Mouse (Mus musculus) testis, adult 2 months (tissue): ENCODE measurements around the gene Mettl9.

Experiments used
- CTCF ChIP-seq: fragments of 200-500 bp; IDR thresholded peaks from 2 replicates; pipeline ENCODE4 v1.5.1; 2012; ENCODE audit warnings: low read depth, mild to moderate bottlenecking, inconsistent platforms, low read length, moderate library complexity; ENCODE audit not compliant: control insufficient read depth, insufficient read depth, insufficient replicate concordance
- POLR2A ChIP-seq: fragments of 200-500 bp; IDR thresholded peaks from 2 replicates; pipeline ENCODE4 v1.6.1; 2012; ENCODE audit warnings: low read depth, mild to moderate bottlenecking, inconsistent platforms, low read length, moderate library complexity; ENCODE audit not compliant: control insufficient read depth

GRCm38 (mm10) chr7:121040595-121040994 is 6.3 kb downstream of the Mettl9 start:
- no peak for TF ChIP-seq POLR2A
- no peak for TF ChIP-seq CTCF
